Comparison of ENCODE assay signal across 20 mouse cellular contexts in genomic region chr2:104426112-104426511, GRCm38 (mm10). TPM values are rescaled to one million over a fixed set of nuclear protein-coding genes. Genes with fewer than 3 reads are reported as not detected.
DNase-seq lines count a peak whose midpoint lies in the region; ATAC-seq and TF ChIP-seq lines count a peak whose summit lies in the region.
"Had no signal": no experiment of that assay in that cellular context is flagged by ENCODE, and none has a peak within 500 bp of the region (broad histone marks: within the 10 kb centered on the region; RNA-seq: fewer than 3 reads in every experiment).

No protein-coding gene starts in this region.

- 91% methylated on average over 3 of the region's 3 CpGs for WGBS in kidney, embryonic 14.5 days
- WGBS in liver, adult 2 months, result 50% methylated on average over 3 of the region's 3 CpGs
- 89% methylated on average over 3 of the region's 3 CpGs for WGBS in liver, embryonic 11.5 days

- no peak for TF ChIP-seq POLR2A in liver, adult 2 months (IDR thresholded peaks at IDR 0.05; ENCODE audit: extremely low read depth, insufficient read depth, low read length)

- no peak overlapping the region for H3K27ac ChIP-seq in kidney, embryonic 14.5 days (ENCODE audit: low read depth, low read length)
- H3K27ac ChIP-seq in liver, adult 2 months (replicated peaks; ENCODE audit: insufficient read depth, low read depth, low read length), result no peak overlapping the region
- H3K27ac ChIP-seq in liver, embryonic 11.5 days (ENCODE audit: low read depth, low read length), result no peak overlapping the region
- H3K27ac ChIP-seq: embryonic facial prominence, embryonic 10.5 days; gastrocnemius, adult 2 months; heart, embryonic 10.5 days; heart, embryonic 15.5 days; hindbrain, embryonic 10.5 days; hindbrain, embryonic 14.5 days; intestine, embryonic 15.5 days; kidney, embryonic 15.5 days had no signal

- peak; percentile 48 to 55 for DNase-seq in cerebellum, adult 18-20 months
- DNase-seq in cerebellum, postnatal 4 days (ENCODE audit: low spot score in 2 of 2), result no peak
- peak; percentile 73 for DNase-seq in heart, adult 11 months
- no peak for DNase-seq in heart, postnatal 36 days
- peak; percentile 15 for DNase-seq in kidney, adult 18-20 months
- DNase-seq in liver, adult 2 months (ENCODE audit: extremely low read depth, low read depth, low spot score), result peak; percentile 62
- DNase-seq in liver, embryonic 11.5 days (ENCODE audit: low spot score), result no peak
- DNase-seq: adrenal gland, postnatal 10 days; gastrocnemius, adult 2 months; gastrocnemius, postnatal 25 days had no signal

- H3K9ac ChIP-seq in kidney, embryonic 14.5 days (ENCODE audit: low read depth, low read length), result no peak overlapping the region
- no peak overlapping the region for H3K9ac ChIP-seq in liver, adult 2 months (ENCODE audit: low read depth, low read length)
- H3K9ac ChIP-seq in liver, embryonic 11.5 days (ENCODE audit: low read depth, low read length), result no peak overlapping the region
- H3K9ac ChIP-seq: heart, embryonic 15.5 days; hindbrain, embryonic 14.5 days; intestine, embryonic 15.5 days; kidney, embryonic 15.5 days had no signal

- peaks cover 22% of the 10 kb centered on the region for H3K36me3 ChIP-seq in kidney, embryonic 14.5 days (ENCODE audit: control insufficient read depth, insufficient read depth, low read length)
- peaks cover 15% of the 10 kb centered on the region for H3K36me3 ChIP-seq in liver, adult 2 months (ENCODE audit: control insufficient read depth, insufficient read depth, low read length)
- peaks cover 8% of the 10 kb centered on the region for H3K36me3 ChIP-seq in liver, embryonic 11.5 days (ENCODE audit: control insufficient read depth, insufficient read depth, low read length)

- ATAC-seq in kidney, embryonic 14.5 days (ENCODE audit: low FRiP score, low TSS enrichment), result no peak
- no peak for ATAC-seq in liver, embryonic 11.5 days (replicated peaks; ENCODE audit: low FRiP score)
- ATAC-seq: forebrain, embryonic 14.5 days; intestine, embryonic 15.5 days had no signal

- H3K4me3 ChIP-seq in kidney, embryonic 14.5 days (ENCODE audit: low read length), result no peak overlapping the region
- H3K4me3 ChIP-seq in liver, adult 2 months (ENCODE audit: insufficient read depth, low read depth, low read length), result no peak overlapping the region
- H3K4me3 ChIP-seq in liver, embryonic 11.5 days (ENCODE audit: low read depth, low read length), result no peak overlapping the region
- H3K4me3 ChIP-seq: embryonic facial prominence, embryonic 10.5 days; gastrocnemius, adult 2 months; heart, embryonic 10.5 days; heart, embryonic 15.5 days; hindbrain, embryonic 10.5 days; intestine, embryonic 15.5 days; kidney, embryonic 15.5 days had no signal

- intact Hi-C loops in heart, postnatal 36 days (cut with DNase I), result no loop called here

- TF ChIP-seq CTCF in liver, adult 2 months (IDR thresholded peaks at IDR 0.05; ENCODE audit: low read depth, low read length), result no peak

- H3K27me3 ChIP-seq in kidney, embryonic 14.5 days (ENCODE audit: control insufficient read depth, insufficient read depth, low read length), result no peaks in the 10 kb centered on the region
- H3K27me3 ChIP-seq in liver, adult 2 months (ENCODE audit: control insufficient read depth, insufficient read depth, low read length), result no peaks in the 10 kb centered on the region
- no peaks in the 10 kb centered on the region for H3K27me3 ChIP-seq in liver, embryonic 11.5 days (replicated peaks; ENCODE audit: control insufficient read depth, insufficient read depth, low read length)
- H3K27me3 ChIP-seq: heart, embryonic 15.5 days; intestine, embryonic 15.5 days; kidney, embryonic 15.5 days had no signal

- H3K4me1 ChIP-seq in kidney, embryonic 14.5 days (ENCODE audit: control insufficient read depth, insufficient read depth, low read length), result no peaks in the 10 kb centered on the region
- no peaks in the 10 kb centered on the region for H3K4me1 ChIP-seq in liver, adult 2 months (ENCODE audit: control insufficient read depth, insufficient read depth, low read length)
- H3K4me1 ChIP-seq in liver, embryonic 11.5 days (replicated peaks; ENCODE audit: control insufficient read depth, insufficient read depth, low read length), result no peaks in the 10 kb centered on the region
- H3K4me1 ChIP-seq: embryonic facial prominence, embryonic 10.5 days; heart, embryonic 10.5 days; hindbrain, embryonic 10.5 days; intestine, embryonic 15.5 days; kidney, embryonic 15.5 days had no signal

- no peaks in the 10 kb centered on the region for H3K79me2 ChIP-seq in liver, adult 2 months (ENCODE audit: control insufficient read depth, insufficient read depth, low read length)

- H3K9me3 ChIP-seq in kidney, embryonic 14.5 days (ENCODE audit: control insufficient read depth, low read length), result no peaks in the 10 kb centered on the region
- H3K9me3 ChIP-seq in liver, embryonic 11.5 days (ENCODE audit: control insufficient read depth, low read length), result no peaks in the 10 kb centered on the region
- H3K9me3 ChIP-seq: embryonic facial prominence, embryonic 10.5 days; heart, embryonic 10.5 days; heart, embryonic 15.5 days; hindbrain, embryonic 10.5 days; intestine, embryonic 15.5 days; kidney, embryonic 15.5 days had no signal

- H3K4me2 ChIP-seq in kidney, embryonic 14.5 days (replicated peaks; ENCODE audit: low read depth, low read length), result no peak overlapping the region
- H3K4me2 ChIP-seq in liver, embryonic 11.5 days, result no peak overlapping the region
- H3K4me2 ChIP-seq: heart, embryonic 15.5 days; hindbrain, embryonic 14.5 days; intestine, embryonic 15.5 days; kidney, embryonic 15.5 days had no signal

RNA-seq across cellular contexts. Expression of gene D430041D05Rik, which starts 15.3 kb away (rescaled TPM):
- total RNA-seq in heart, postnatal 36 days (2021), result under 1 TPM in 1 of 2 experiments, not detected in 1; 0.03 TPM
- polyA plus RNA-seq in kidney, embryonic 14.5 days (2014; fragmentation: Nextera tagmentation; extraction: Ambion mirVana), result 0.51 and 0.65 TPM in 2 replicates
- 0.07 TPM in 1 of 2 replicates, not detected in the other for total RNA-seq in liver, adult 2 months (2014; rRNA removed)
- polyA plus RNA-seq in liver, adult 2 months (2012; rRNA removed), result not detected in 2 replicates
- polyA plus RNA-seq in liver, embryonic 11.5 days (2014; fragmentation: Nextera tagmentation; extraction: Ambion mirVana), result 0.08 and 0.16 TPM in 2 replicates
- total RNA-seq: granulocyte monocyte progenitor cell, adult 5-6 weeks had no signal

Comparison
In these comparisons a context has a peak if more than half of its experiments do, and no peak if none do; other contexts are left out.
1. DNase-seq: peak in cerebellum, adult 18-20 months (2 of 2), heart, adult 11 months (single experiment), kidney, adult 18-20 months (single experiment) and liver, adult 2 months (single experiment); none in cerebellum, postnatal 4 days (0 of 2), heart, postnatal 36 days (0 of 2) and liver, embryonic 11.5 days (single experiment).